Mouse (Mus musculus) thymus, postnatal 36 days (tissue): ENCODE results near the gene Aspdh.

Experiments used
- DNase-seq, 2 experiments: peaks; one replicate each; pipeline ENCODE4 v3.0.0; 2022; ENCODE audit warnings: mixed read lengths in 2 of 2

The Aspdh gene

GRCm38 (mm10) chr7:44465111-44465510 lies at the start of gene Aspdh:
TSS of gene Aspdh (plus strand) at chr7:44465391.
- DNase-seq: no peak

GRCm38 (mm10) chr7:44427666-44428065 lies 37.5 kb upstream of the Aspdh start:
- DNase-seq: no peak

GRCm38 (mm10) chr7:44428171-44428950 lies 36.8 kb upstream of the Aspdh start:
- DNase-seq: no peak

- no peak for DNase-seq
These were observed 36.1 kb upstream of the Aspdh start, which contains the start of gene Lrrc4b for GRCm38 (mm10) chr7:44428968-44429521. TSS of gene Lrrc4b (plus strand) at chr7:44429018.

- no peak for DNase-seq
These were observed 35.4 kb upstream of the Aspdh start for GRCm38 (mm10) chr7:44429534-44430488.

- no peak for DNase-seq
These were observed 32.6 kb upstream of the Aspdh start for GRCm38 (mm10) chr7:44432550-44432949.

GRCm38 (mm10) chr7:44433371-44433770 lies 31.8 kb upstream of the Aspdh start:
- DNase-seq: peak in 1 of 2 experiments; percentile 37

- no peak for DNase-seq
These were observed 31.1 kb upstream of the Aspdh start for GRCm38 (mm10) chr7:44434089-44434488.

- no peak for DNase-seq
These were observed 29.4 kb upstream of the Aspdh start for GRCm38 (mm10) chr7:44435796-44436195.

GRCm38 (mm10) chr7:44436267-44436666 lies 28.9 kb upstream of the Aspdh start:
- DNase-seq: no peak

- DNase-seq: no peak
These were observed 28.0 kb upstream of the Aspdh start for GRCm38 (mm10) chr7:44437188-44437587.

GRCm38 (mm10) chr7:44437933-44438332 lies 27.3 kb upstream of the Aspdh start:
- no peak for DNase-seq

GRCm38 (mm10) chr7:44439696-44440095 lies 25.5 kb upstream of the Aspdh start:
- DNase-seq: no peak

GRCm38 (mm10) chr7:44440479-44440878 lies 24.7 kb upstream of the Aspdh start:
- DNase-seq: no peak

- DNase-seq: no peak
These were observed 24.0 kb upstream of the Aspdh start for GRCm38 (mm10) chr7:44441180-44441579.

GRCm38 (mm10) chr7:44441648-44442109 lies 23.5 kb upstream of the Aspdh start:
- no peak for DNase-seq

GRCm38 (mm10) chr7:44442407-44442821 lies 22.8 kb upstream of the Aspdh start:
- DNase-seq: no peak

- DNase-seq: no peak
These were observed 21.7 kb upstream of the Aspdh start for GRCm38 (mm10) chr7:44443268-44444173.

GRCm38 (mm10) chr7:44444886-44445527 lies 20.2 kb upstream of the Aspdh start:
- no peak for DNase-seq

GRCm38 (mm10) chr7:44445528-44445923 lies 19.7 kb upstream of the Aspdh start:
- no peak for DNase-seq

GRCm38 (mm10) chr7:44446070-44446855 lies 18.9 kb upstream of the Aspdh start:
- DNase-seq: no peak
